Mouse (Mus musculus) pancreas, adult 10 weeks (tissue): ENCODE data around the gene Gm5724. TPM values are rescaled to one million over a fixed set of nuclear protein-coding genes. Genes with fewer than 3 reads are reported as not detected.

Experiments
- polyA plus RNA-seq: library from polyadenylated mRNA; stranded (reverse); fragments of 350-450 nt; fragmentation: Illumina TruSeq; extraction: RNeasy Lipid Tissue Mini Kit (QIAGEN cat#74804); gene quantifications from one replicate; pipeline ENCODE4 v1.2.3, GENCODE M21; 2015; ENCODE audit warnings: low read depth, low replicate concordance; ENCODE audit not compliant: insufficient read depth

The Gm5724 gene
- not detected for polyA plus RNA-seq

GRCm38 (mm10) chr6:141773710-141774109, at the start of gene Gm5724:
Gm5724 (minus strand) TSS chr6:141773810.

Other genes with a start within 250 kb of the Gm5724 start
- not detected for gene Slco1c1, start 249.4 kb downstream of the Gm5724 start, polyA plus RNA-seq
- not detected for gene Slco1b2, start 144.3 kb downstream of the Gm5724 start, polyA plus RNA-seq
- 0.20 TPM for gene Slco1a4, start 82.4 kb upstream of the Gm5724 start, polyA plus RNA-seq
- not detected for gene Slco1a1, start 173.2 kb upstream of the Gm5724 start, polyA plus RNA-seq
- gene Gm6614, start 237.6 kb upstream of the Gm5724 start, polyA plus RNA-seq = not detected